Mouse (Mus musculus): ENCODE measurements at regions not wholly inside any gene's neighbourhood (a gene's known extent, or its start where the extent isn't known, plus 50 kb on each side); places are given as distances from the start of the nearest gene placed in this dataset.
A peak's percentile ranks its signal among the peaks of the same experiment; 100 is the strongest.

- no peak for DNase-seq (ENCODE audit: low read depth)
Observed at GRCm38 (mm10) chr15:56030007-56030406, 1447.4 kb downstream of the Slc22a22 start.

- no peak for DNase-seq (ENCODE audit: low read depth)
Observed at GRCm38 (mm10) chr15:56027197-56027818, 1450.1 kb downstream of the Slc22a22 start.

GRCm38 (mm10) chr15:56024705-56025104, 1452.7 kb downstream of the Slc22a22 start:
- DNase-seq (ENCODE audit: low read depth) = no peak

- no peak for DNase-seq (ENCODE audit: low read depth)
Observed at GRCm38 (mm10) chr15:56023862-56024484, 1453.5 kb downstream of the Slc22a22 start.

- no peak for DNase-seq (ENCODE audit: low read depth)
Observed at GRCm38 (mm10) chr15:56022315-56022714, 1455.1 kb downstream of the Slc22a22 start.

GRCm38 (mm10) chr15:56018141-56018540, 1459.3 kb downstream of the Slc22a22 start:
- DNase-seq (ENCODE audit: low read depth) = no peak

- DNase-seq (ENCODE audit: low read depth) = no peak
Observed at GRCm38 (mm10) chr15:56017561-56017960, 1459.9 kb downstream of the Slc22a22 start.

- no peak for DNase-seq (ENCODE audit: low read depth)
Observed at GRCm38 (mm10) chr15:56016070-56016469, 1461.4 kb downstream of the Slc22a22 start.

- DNase-seq (ENCODE audit: low read depth) = no peak
Observed at GRCm38 (mm10) chr15:56014059-56014620, 1463.3 kb downstream of the Slc22a22 start.

- no peak for DNase-seq (ENCODE audit: low read depth)
Observed at GRCm38 (mm10) chr15:56008603-56009174, 1468.7 kb downstream of the Slc22a22 start.

GRCm38 (mm10) chr15:56007376-56007775, 1470.0 kb downstream of the Slc22a22 start:
- no peak for DNase-seq (ENCODE audit: low read depth)

GRCm38 (mm10) chr15:56005361-56005760, 1472.1 kb downstream of the Slc22a22 start:
- no peak for DNase-seq (ENCODE audit: low read depth)

GRCm38 (mm10) chr15:56003921-56004320, 1473.5 kb downstream of the Slc22a22 start:
- DNase-seq (ENCODE audit: low read depth) = no peak

GRCm38 (mm10) chr15:55999605-56000004, 1477.8 kb downstream of the Slc22a22 start:
- no peak for DNase-seq (ENCODE audit: low read depth)

GRCm38 (mm10) chr15:55997977-55998376, 1479.4 kb downstream of the Slc22a22 start:
- no peak for DNase-seq (ENCODE audit: low read depth)

- peak; percentile 47 for DNase-seq (ENCODE audit: low read depth)
Observed at GRCm38 (mm10) chr15:55994680-55995079, 1482.7 kb downstream of the Slc22a22 start.

GRCm38 (mm10) chr15:55975843-55976242, 1501.6 kb downstream of the Slc22a22 start:
- DNase-seq (ENCODE audit: low read depth) = no peak

- DNase-seq (ENCODE audit: low read depth) = no peak
Observed at GRCm38 (mm10) chr15:55966780-55967179, 1510.6 kb downstream of the Slc22a22 start.

GRCm38 (mm10) chr15:55965296-55965695, 1512.1 kb downstream of the Slc22a22 start:
- DNase-seq (ENCODE audit: low read depth) = no peak

- DNase-seq (ENCODE audit: low read depth) = no peak
Observed at GRCm38 (mm10) chr15:55962093-55962492, 1515.3 kb downstream of the Slc22a22 start.

Data from 416B (cell line).